10 mouse cellular contexts compared by ENCODE assay signal in genomic region chr7:16132161-16132581, GRCm38 (mm10). TPM values are rescaled to one million over a fixed set of nuclear protein-coding genes. Genes with fewer than 3 reads are reported as not detected.
DNase-seq lines count a peak whose midpoint lies in the region; ATAC-seq lines count a peak whose summit lies in the region.
"Had no signal": no experiment of that assay in that cellular context is flagged by ENCODE, and none has a peak within 500 bp of the region (broad histone marks: within the 10 kb centered on the region; RNA-seq: fewer than 3 reads in every experiment).

No protein-coding gene starts in this region.

- H3K27ac ChIP-seq in forebrain, embryonic 10.5 days = 0 out of 2 replicates have a peak overlapping the region, but pooled peaks have one; percentile 2
- H3K27ac ChIP-seq in limb, embryonic 12.5 days = no peak overlapping the region
- H3K27ac ChIP-seq: stomach, embryonic 15.5 days had no signal

- no peaks in the 10 kb centered on the region for H3K9me3 ChIP-seq in forebrain, embryonic 10.5 days
- H3K9me3 ChIP-seq in limb, embryonic 12.5 days = no peaks in the 10 kb centered on the region
- H3K9me3 ChIP-seq: stomach, embryonic 15.5 days had no signal

- peaks cover 4% of the 10 kb centered on the region for H3K36me3 ChIP-seq in forebrain, embryonic 10.5 days (replicated peaks)
- H3K36me3 ChIP-seq in limb, embryonic 12.5 days = peaks cover 8% of the 10 kb centered on the region
- H3K36me3 ChIP-seq: stomach, embryonic 15.5 days had no signal

- H3K4me3 ChIP-seq in forebrain, embryonic 10.5 days = peak overlapping the region; percentile 75; the same call in 1 of the 2 replicates
- H3K4me3 ChIP-seq in limb, embryonic 12.5 days (replicated peaks) = 0 out of 2 replicates have a peak overlapping the region, but pooled peaks have one; percentile 6

- peak overlapping the region; percentile 27; the same call in 1 of the 2 replicates for H3K4me2 ChIP-seq in limb, embryonic 12.5 days

- peaks cover 52% of the 10 kb centered on the region for H3K4me1 ChIP-seq in forebrain, embryonic 10.5 days
- peaks cover 34% of the 10 kb centered on the region for H3K4me1 ChIP-seq in limb, embryonic 12.5 days (replicated peaks)

- no peak for ATAC-seq in limb, embryonic 12.5 days (ENCODE audit: insufficient number of reproducible peaks, insufficient read depth, low FRiP score, low TSS enrichment, low read depth)

- H3K9ac ChIP-seq in limb, embryonic 12.5 days (replicated peaks) = no peak overlapping the region; the same call in 1 of the 2 replicates
- H3K9ac ChIP-seq: stomach, embryonic 15.5 days had no signal

- peaks cover 18% of the 10 kb centered on the region for H3K27me3 ChIP-seq in forebrain, embryonic 10.5 days (ENCODE audit: poor library complexity, severe bottlenecking)
- H3K27me3 ChIP-seq in limb, embryonic 12.5 days = peaks cover 29% of the 10 kb centered on the region
- H3K27me3 ChIP-seq: stomach, embryonic 15.5 days had no signal

- WGBS in forebrain, embryonic 10.5 days = 17% methylated on average over 7 of the region's 7 CpGs
- WGBS in limb, embryonic 12.5 days = 16% methylated on average over 7 of the region's 7 CpGs

- DNase-seq in ES-CJ7 (ENCODE audit: low read depth, low spot score) (peak; percentile 29), R1 (ENCODE audit: low read depth, low spot score) (peak; percentile 42)
- DNase-seq in forebrain, embryonic 10.5 days (ENCODE audit: extremely low spot score, low spot score) = peak; percentile 51
- DNase-seq in adrenal gland, adult 8-10 months = no peak
- DNase-seq in gastrocnemius, adult 8-10 months (ENCODE audit: low spot score in 2 of 2) = no peak
- no peak for DNase-seq in frontal cortex, postnatal 14 days (ENCODE audit: low spot score in 2 of 2)
- DNase-seq: heart, postnatal 36 days had no signal

RNA-seq across cellular contexts. Expression of gene Slc8a2, which starts 2.5 kb away (rescaled TPM):
- 0.22 and 0.34 TPM in 2 replicates for polyA plus RNA-seq in forebrain, embryonic 10.5 days (2016; fragmentation: Nextera tagmentation; extraction: Ambion mirVana)
- 0.18 and 0.20 TPM in 2 replicates for polyA plus RNA-seq in limb, embryonic 12.5 days (2016; fragmentation: Nextera tagmentation; extraction: Ambion mirVana)
- total RNA-seq in adrenal gland, adult 8-10 months (2022) = 1 to 10 TPM; 2.8 to 5.5 (median 4.1) TPM
- total RNA-seq in gastrocnemius, adult 8-10 months (2022) = under 1 TPM; 0.07 to 0.19 (median 0.13) TPM
- total RNA-seq: monocyte, adult 5-6 weeks had no signal

RNA-seq across cellular contexts. Expression of gene Kptn, which starts 12.5 kb away (rescaled TPM):
- polyA plus RNA-seq in forebrain, embryonic 10.5 days (2016; fragmentation: Nextera tagmentation; extraction: Ambion mirVana) = 26.0 and 28.8 TPM in 2 replicates
- polyA plus RNA-seq in limb, embryonic 12.5 days (2016; fragmentation: Nextera tagmentation; extraction: Ambion mirVana) = 30.7 and 33.3 TPM in 2 replicates
- 10 to 100 TPM; 19.6 to 35.1 (median 30.2) TPM for total RNA-seq in adrenal gland, adult 8-10 months (2022)
- 10 to 100 TPM; 10.7 to 13.4 (median 11.9) TPM for total RNA-seq in gastrocnemius, adult 8-10 months (2022)

RNA-seq across cellular contexts. Expression of gene Napa, which starts 33.9 kb away (rescaled TPM):
- 169 and 171 TPM in 2 replicates for polyA plus RNA-seq in forebrain, embryonic 10.5 days (2016; fragmentation: Nextera tagmentation; extraction: Ambion mirVana)
- polyA plus RNA-seq in limb, embryonic 12.5 days (2016; fragmentation: Nextera tagmentation; extraction: Ambion mirVana) = 181 and 202 TPM in 2 replicates
- total RNA-seq in adrenal gland, adult 8-10 months (2022) = 100 to 1,000 TPM; 175 to 194 (median 175) TPM
- 100 to 1,000 TPM; 105 to 140 (median 115) TPM for total RNA-seq in gastrocnemius, adult 8-10 months (2022)

RNA-seq across cellular contexts. Expression of gene Meis3, which starts 42.7 kb away (rescaled TPM):
- polyA plus RNA-seq in forebrain, embryonic 10.5 days (2016; fragmentation: Nextera tagmentation; extraction: Ambion mirVana) = 56.7 and 57.5 TPM in 2 replicates
- polyA plus RNA-seq in limb, embryonic 12.5 days (2016; fragmentation: Nextera tagmentation; extraction: Ambion mirVana) = 7.7 and 9.4 TPM in 2 replicates
- total RNA-seq in adrenal gland, adult 8-10 months (2022) = 10 to 100 TPM; 11.5 to 27.5 (median 19.7) TPM
- 1 to 10 TPM in 2 of 4 experiments, under 1 TPM in 2; 0.58 to 1.5 (median 0.86) TPM for total RNA-seq in gastrocnemius, adult 8-10 months (2022)

Comparison
In these comparisons a context has a peak if more than half of its experiments do, and no peak if none do; other contexts are left out.
1. DNase-seq: peak in ES-CJ7 (single experiment), R1 (single experiment) and forebrain, embryonic 10.5 days (single experiment); none in adrenal gland, adult 8-10 months (single experiment), gastrocnemius, adult 8-10 months (0 of 2) and frontal cortex, postnatal 14 days (0 of 2).